ENCODE assay signal across 8 mouse cellular contexts in genomic region chr13:50417389-50418183, GRCm38 (mm10). TPM values are rescaled to one million over a fixed set of nuclear protein-coding genes. Genes with fewer than 3 reads are reported as not detected.
A peak's percentile ranks its signal among the peaks of the same experiment; 100 is the strongest.
DNase-seq lines count a peak whose midpoint lies in the region; ATAC-seq lines count a peak whose summit lies in the region.

Fbxw17 (plus strand) TSS chr13:50417864.

- DNase-seq in gastrocnemius, postnatal 14 days = peak; percentile 79
- DNase-seq in left cerebral cortex, postnatal 10 days (ENCODE audit: extremely low spot score in 1 of 2, low spot score in 2 of 2) = peak; percentile 74 to 88
- peak; percentile 81 for DNase-seq in right cerebral cortex, postnatal 25 days
- peak; percentile 67 to 75 for DNase-seq in urinary bladder, postnatal 4 days (ENCODE audit: low spot score in 2 of 2)

- ATAC-seq in activated CD4-positive, CD25-positive, alpha-beta regulatory T cell, adult 4 months = peak; percentile 97
- ATAC-seq in common myeloid progenitor, adult 5-6 weeks (replicated peaks; ENCODE audit: low read depth, poor library complexity, severe bottlenecking) = peak; percentile 99
- ATAC-seq in inflammation-experienced regulatory T-cells, adult 6 months = peak; percentile 94
- ATAC-seq in megakaryocyte-erythroid progenitor cell, adult 5-6 weeks (replicated peaks; ENCODE audit: low FRiP score, low TSS enrichment, poor library complexity, severe bottlenecking) = peak; percentile 99

- intact Hi-C loops in gastrocnemius, postnatal 14 days (cut with DNase I; ENCODE audit: low total_unique reads) = no loop called here
- intact Hi-C loops in left cerebral cortex, postnatal 10 days (cut with DNase I) = no loop called here

RNA-seq across cellular contexts. Expression of gene Fbxw17, which starts in this region (rescaled TPM):
- polyA plus RNA-seq in activated CD4-positive, CD25-positive, alpha-beta regulatory T cell, adult 4 months (2017; shearing (Covaris generic)) = 10 to 100 TPM; 24.9 to 31.8 TPM
- 13.5 and 16.4 TPM in 2 replicates for total RNA-seq in common myeloid progenitor, adult 5-6 weeks (2017)
- 1 to 10 TPM; 6.0 to 6.9 TPM for total RNA-seq in gastrocnemius, postnatal 14 days (2021)
- 10 to 100 TPM; 34.1 to 46.1 (median 41.4) TPM for polyA plus RNA-seq in inflammation-experienced regulatory T-cells, adult 6 months (2017; shearing (Covaris generic))
- 10 to 100 TPM; 24.8 to 25.5 TPM for total RNA-seq in left cerebral cortex, postnatal 10 days (2021)
- 13.5 and 22.5 TPM in 2 replicates for total RNA-seq in megakaryocyte-erythroid progenitor cell, adult 5-6 weeks (2014; fragmentation: Nextera tagmentation)
- total RNA-seq in megakaryocyte-erythroid progenitor cell, adult 5-6 weeks (2017) = 1.7 and 12.9 TPM in 2 replicates

Comparison
In these comparisons a context has a peak if more than half of its experiments do, and no peak if none do; other contexts are left out.
1. Peak in every context shown above with its lines: DNase-seq and ATAC-seq.